25 mouse cellular contexts compared by ENCODE assay signal in the genomic region with DNA sequence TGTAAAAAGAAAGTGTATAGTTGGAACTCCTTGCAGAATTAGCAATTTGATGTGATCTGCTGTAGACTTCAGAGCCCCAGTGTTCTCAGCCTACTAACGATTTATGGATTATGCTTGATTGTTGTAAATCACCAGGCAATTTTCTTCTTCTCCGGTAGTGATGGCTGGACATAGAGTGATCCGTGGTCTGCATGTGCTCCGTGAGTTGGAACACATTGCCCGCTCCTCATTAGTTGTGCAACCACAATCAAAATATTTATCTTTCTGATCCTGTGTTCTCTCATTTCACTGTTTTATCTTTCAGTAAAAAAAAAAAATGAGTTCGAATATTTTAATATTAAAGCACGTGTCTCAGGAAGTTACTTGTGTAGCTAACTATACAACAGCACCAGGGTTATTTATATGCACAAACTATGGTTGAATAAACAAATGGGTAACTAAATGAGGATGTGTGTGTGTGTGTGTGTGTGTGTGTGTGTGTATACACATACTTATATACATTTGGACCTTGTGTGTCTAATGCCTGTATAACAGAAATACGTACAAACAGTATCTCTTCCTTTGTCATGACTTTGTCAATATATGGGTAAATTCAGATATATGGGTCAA.
A peak's percentile ranks its signal among the peaks of the same experiment; 100 is the strongest.
DNase-seq lines count a peak whose midpoint lies in the region; ATAC-seq and TF ChIP-seq lines count a peak whose summit lies in the region.
"Had no signal": no experiment of that assay in that cellular context is flagged by ENCODE, and none has a peak within 500 bp of the region (broad histone marks: within the 10 kb centered on the region; RNA-seq: fewer than 3 reads in every experiment).

No protein-coding gene starts in this region.

- H3K4me2 ChIP-seq in intestine, embryonic 15.5 days (replicated peaks), result no peak overlapping the region
- no peak overlapping the region for H3K4me2 ChIP-seq in intestine, embryonic 16.5 days (ENCODE audit: low read depth, low read length)
- no peak overlapping the region for H3K4me2 ChIP-seq in lung, embryonic 14.5 days
- no peak overlapping the region for H3K4me2 ChIP-seq in lung, embryonic 16.5 days (ENCODE audit: low read depth, low read length)
- H3K4me2 ChIP-seq in lung, postnatal 0 days (replicated peaks; ENCODE audit: low read depth, low read length), result no peak overlapping the region
- H3K4me2 ChIP-seq: embryonic facial prominence, embryonic 12.5 days; forebrain, embryonic 13.5 days had no signal

- peak; percentile 76 for DNase-seq in lung, embryonic 14.5 days
- DNase-seq in lung, postnatal 25 days (ENCODE audit: low spot score), result no peak
- no peak for DNase-seq in lung, postnatal 0 days (ENCODE audit: low spot score)
- DNase-seq in lung, postnatal 36 days, result peak; percentile 40
- no peak for DNase-seq in lung, adult 2 months
- DNase-seq: adrenal gland, adult 8-10 months; adrenal gland, postnatal 14 days; adrenal gland, postnatal 36 days; B cell, adult 2 months; cerebellum, adult 11-12 months; cerebellum, adult 2 months; cerebellum, adult 9-10 months; cerebellum, postnatal 10 days; cerebellum, postnatal 25 days had no signal

- H3K9ac ChIP-seq in intestine, embryonic 15.5 days, result no peak overlapping the region
- H3K9ac ChIP-seq in intestine, embryonic 16.5 days (ENCODE audit: low read depth, low read length), result no peak overlapping the region
- H3K9ac ChIP-seq in lung, embryonic 14.5 days, result no peak overlapping the region
- no peak overlapping the region for H3K9ac ChIP-seq in lung, embryonic 16.5 days (ENCODE audit: low read length)
- H3K9ac ChIP-seq in lung, postnatal 0 days (replicated peaks; ENCODE audit: low read depth), result no peak overlapping the region
- H3K9ac ChIP-seq: embryonic facial prominence, embryonic 12.5 days; forebrain, embryonic 13.5 days had no signal

- H3K9me3 ChIP-seq in intestine, embryonic 15.5 days, result no peaks in the 10 kb centered on the region
- no peaks in the 10 kb centered on the region for H3K9me3 ChIP-seq in intestine, embryonic 16.5 days (ENCODE audit: control insufficient read depth, low read length)
- no peaks in the 10 kb centered on the region for H3K9me3 ChIP-seq in lung, embryonic 14.5 days (ENCODE audit: low read depth, low read length)
- H3K9me3 ChIP-seq in lung, embryonic 16.5 days (ENCODE audit: control insufficient read depth, low read length), result no peaks in the 10 kb centered on the region
- H3K9me3 ChIP-seq in lung, postnatal 0 days (ENCODE audit: low read length), result no peaks in the 10 kb centered on the region
- H3K9me3 ChIP-seq: embryonic facial prominence, embryonic 10.5 days; embryonic facial prominence, embryonic 12.5 days; forebrain, embryonic 13.5 days had no signal

- H3K4me3 ChIP-seq in intestine, embryonic 15.5 days (replicated peaks), result no peak overlapping the region
- no peak overlapping the region for H3K4me3 ChIP-seq in intestine, embryonic 16.5 days (ENCODE audit: low read length)
- H3K4me3 ChIP-seq in lung, embryonic 14.5 days (ENCODE audit: low read depth, low read length), result no peak overlapping the region
- no peak overlapping the region for H3K4me3 ChIP-seq in lung, embryonic 16.5 days (ENCODE audit: low read length)
- H3K4me3 ChIP-seq in lung, postnatal 0 days (ENCODE audit: low read depth, low read length), result no peak overlapping the region
- H3K4me3 ChIP-seq in lung, adult 2 months (replicated peaks; ENCODE audit: extremely low read depth, low read depth, low read length), result no peak overlapping the region
- H3K4me3 ChIP-seq: embryonic facial prominence, embryonic 10.5 days; embryonic facial prominence, embryonic 12.5 days; forebrain, embryonic 13.5 days had no signal

- no peak for TF ChIP-seq CTCF in lung, embryonic 14.5 days (IDR thresholded peaks at IDR 0.05; ENCODE audit: low read depth)
- TF ChIP-seq CTCF in lung, postnatal 0 days (IDR thresholded peaks at IDR 0.05), result no peak
- TF ChIP-seq CTCF in lung, adult 2 months (IDR thresholded peaks at IDR 0.05; ENCODE audit: insufficient read depth, low read length), result no peak

- no peaks in the 10 kb centered on the region for H3K27me3 ChIP-seq in intestine, embryonic 15.5 days (replicated peaks)
- H3K27me3 ChIP-seq in intestine, embryonic 16.5 days (replicated peaks; ENCODE audit: control insufficient read depth, insufficient read depth, low read length), result no peaks in the 10 kb centered on the region
- H3K27me3 ChIP-seq in lung, embryonic 14.5 days (ENCODE audit: insufficient read depth, low read length), result no peaks in the 10 kb centered on the region
- H3K27me3 ChIP-seq in lung, embryonic 16.5 days (ENCODE audit: control insufficient read depth, insufficient read depth, low read depth, low read length), result no peaks in the 10 kb centered on the region
- H3K27me3 ChIP-seq in lung, postnatal 0 days (replicated peaks; ENCODE audit: insufficient read depth, low read length), result no peaks in the 10 kb centered on the region
- H3K27me3 ChIP-seq: CH12.LX; embryonic facial prominence, embryonic 12.5 days; forebrain, embryonic 13.5 days; Patski had no signal

- no peak for ATAC-seq in intestine, embryonic 15.5 days
- no peak for ATAC-seq in intestine, embryonic 16.5 days
- peak; percentile 60 for ATAC-seq in lung, embryonic 14.5 days (ENCODE audit: insufficient read depth)
- peak; percentile 64 for ATAC-seq in lung, embryonic 16.5 days (ENCODE audit: low read depth)
- no peak for ATAC-seq in lung, postnatal 0 days
- ATAC-seq: activated CD4-positive, CD25-positive, alpha-beta regulatory T cell, adult 4 months; CD4-positive, CD25-positive, alpha-beta regulatory T cell, adult 4 months; forebrain, embryonic 13.5 days; Patski had no signal

- H3K27ac ChIP-seq in intestine, embryonic 15.5 days, result 0 out of 2 replicates have a peak overlapping the region, but pooled peaks have one; percentile 44
- H3K27ac ChIP-seq in intestine, embryonic 16.5 days (ENCODE audit: low read length), result no peak overlapping the region
- H3K27ac ChIP-seq in lung, embryonic 14.5 days (ENCODE audit: low read depth), result no peak overlapping the region
- peak overlapping the region; percentile 74 for H3K27ac ChIP-seq in lung, embryonic 16.5 days (ENCODE audit: low read length)
- H3K27ac ChIP-seq in lung, postnatal 0 days (ENCODE audit: low read length), result no peak overlapping the region
- H3K27ac ChIP-seq: embryonic facial prominence, embryonic 10.5 days; embryonic facial prominence, embryonic 12.5 days; forebrain, embryonic 13.5 days had no signal

- 57% methylated on average over 8 of the region's 8 CpGs for WGBS in intestine, embryonic 15.5 days
- WGBS in intestine, embryonic 16.5 days, result 66% methylated on average over 8 of the region's 8 CpGs
- 39% methylated on average over 8 of the region's 8 CpGs for WGBS in lung, embryonic 14.5 days
- WGBS in lung, embryonic 16.5 days, result 57% methylated on average over 8 of the region's 8 CpGs
- 51% methylated on average over 8 of the region's 8 CpGs for WGBS in lung, postnatal 0 days
- WGBS in lung, adult 2 months, result 57% methylated on average over 8 of the region's 8 CpGs

- H3K36me3 ChIP-seq in intestine, embryonic 15.5 days, result no peaks in the 10 kb centered on the region
- no peaks in the 10 kb centered on the region for H3K36me3 ChIP-seq in intestine, embryonic 16.5 days (ENCODE audit: control insufficient read depth, insufficient read depth, low read length)
- no peaks in the 10 kb centered on the region for H3K36me3 ChIP-seq in lung, embryonic 14.5 days (ENCODE audit: insufficient read depth)
- no peaks in the 10 kb centered on the region for H3K36me3 ChIP-seq in lung, embryonic 16.5 days (ENCODE audit: control insufficient read depth, insufficient read depth, low read length)
- H3K36me3 ChIP-seq in lung, postnatal 0 days (ENCODE audit: insufficient read depth, low read length), result no peaks in the 10 kb centered on the region
- H3K36me3 ChIP-seq: embryonic facial prominence, embryonic 10.5 days; embryonic facial prominence, embryonic 12.5 days; G1E had no signal

- H3K4me1 ChIP-seq in intestine, embryonic 15.5 days (replicated peaks), result 0 out of 2 replicates have a peak, but pooled peaks cover 3% of the 10 kb centered on the region
- peaks cover 8% of the 10 kb centered on the region; the same call in 1 of the 2 replicates for H3K4me1 ChIP-seq in intestine, embryonic 16.5 days (ENCODE audit: control insufficient read depth, insufficient read depth, low read length)
- H3K4me1 ChIP-seq in lung, embryonic 14.5 days (ENCODE audit: insufficient read depth), result peaks cover 10% of the 10 kb centered on the region; the same call in 1 of the 2 replicates
- H3K4me1 ChIP-seq in lung, embryonic 16.5 days (replicated peaks; ENCODE audit: control insufficient read depth, insufficient read depth, low read length), result peaks cover 12% of the 10 kb centered on the region
- H3K4me1 ChIP-seq in lung, postnatal 0 days (ENCODE audit: insufficient read depth, low read depth, low read length), result peaks cover 6% of the 10 kb centered on the region; the same call in 1 of the 2 replicates
- H3K4me1 ChIP-seq in lung, adult 2 months (ENCODE audit: control insufficient read depth, insufficient read depth, low read length), result peaks cover 7% of the 10 kb centered on the region; the same call in 1 of the 2 replicates
- H3K4me1 ChIP-seq: forebrain, embryonic 13.5 days had no signal

- TF ChIP-seq POLR2A in lung, adult 2 months (IDR thresholded peaks at IDR 0.05; ENCODE audit: borderline replicate concordance, extremely low read depth, low read depth, low read length), result no peak

- TF ChIP-seq EP300 in lung, postnatal 0 days (IDR thresholded peaks at IDR 0.05), result no peak

Comparison
In these comparisons a context has a peak if more than half of its experiments do, and no peak if none do; other contexts are left out.
1. ATAC-seq: peak in lung, embryonic 14.5 days (single experiment) and lung, embryonic 16.5 days (single experiment); none in intestine, embryonic 15.5 days (single experiment), intestine, embryonic 16.5 days (single experiment) and lung, postnatal 0 days (single experiment).
2. H3K27ac ChIP-seq: peak in intestine, embryonic 15.5 days (single experiment) and lung, embryonic 16.5 days (single experiment); none in intestine, embryonic 16.5 days (single experiment), lung, embryonic 14.5 days (single experiment) and lung, postnatal 0 days (single experiment).
3. DNase-seq: peak in lung, embryonic 14.5 days (single experiment) and lung, postnatal 36 days (single experiment); none in lung, postnatal 25 days (single experiment), lung, postnatal 0 days (single experiment) and lung, adult 2 months (single experiment).